Mouse (Mus musculus): ENCODE measurements around the gene Gm13691. TPM values are rescaled to one million over a fixed set of nuclear protein-coding genes. Genes with fewer than 3 reads are reported as not detected.

Gm13691 gene
- polyA plus RNA-seq (2015; fragmentation: Nextera tagmentation; extraction: Ambion mirVana), result not detected in 2 replicates

GRCm38 (mm10) chr2:83990253-83990652 lies at the start of gene Gm13691:
TSS of gene Gm13691 (plus strand) at chr2:83990553.

DNA sequence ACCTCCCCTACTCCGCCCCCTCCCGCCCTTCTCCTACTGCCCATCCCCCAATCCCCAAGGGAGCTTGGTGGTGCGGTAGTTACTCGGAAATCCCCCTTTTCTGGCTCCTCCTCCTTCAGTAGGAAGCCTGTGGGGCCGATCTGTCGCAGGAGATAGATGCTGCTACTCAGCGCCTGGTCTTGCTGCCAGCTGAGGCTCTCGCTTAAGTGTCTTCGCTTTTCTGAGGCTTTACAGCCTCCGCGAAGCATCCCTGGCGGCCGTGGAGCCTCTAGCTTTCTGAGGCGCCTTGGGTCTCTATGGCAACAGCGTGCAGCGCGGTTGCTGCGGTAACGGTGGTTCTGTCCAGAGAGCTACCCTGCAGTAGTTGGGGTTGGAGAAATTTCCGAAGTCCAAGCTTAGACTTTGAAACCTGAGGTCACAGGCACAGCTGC lies 49.4 kb upstream of the Gm13691 start, which contains the start of gene Zswim2:
TSS of gene Zswim2 (minus strand) at position 298 of the 431 bp plus-strand sequence.

DNA sequence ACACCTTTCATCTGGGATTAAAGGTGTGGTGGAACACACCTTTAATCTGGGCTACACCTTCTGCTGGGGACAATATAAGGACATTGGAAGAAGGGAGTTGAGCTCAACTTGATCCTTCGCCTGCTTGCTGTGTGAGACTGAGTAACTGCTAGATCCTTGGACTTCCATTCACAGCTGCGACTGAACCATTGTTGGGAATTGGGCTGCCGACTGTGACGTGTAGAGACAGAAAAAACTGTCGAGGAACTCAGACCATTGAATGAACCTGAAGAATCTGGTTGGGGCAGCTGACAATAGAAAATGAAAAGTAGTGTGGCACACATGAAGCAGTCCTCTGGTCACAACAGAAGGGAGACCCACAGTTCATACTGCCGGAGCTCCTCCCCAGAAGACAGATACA lies 35.0 kb upstream of the Gm13691 start, which contains the start of gene Gm13698:
TSS of gene Gm13698 (plus strand) at position 301 of the 400 bp plus-strand sequence.

GRCm38 (mm10) chr2:83961203-83961602 lies 29.1 kb upstream of the Gm13691 start, which contains the start of gene Gm13693:
TSS of gene Gm13693 (plus strand) at chr2:83961503.

DNA sequence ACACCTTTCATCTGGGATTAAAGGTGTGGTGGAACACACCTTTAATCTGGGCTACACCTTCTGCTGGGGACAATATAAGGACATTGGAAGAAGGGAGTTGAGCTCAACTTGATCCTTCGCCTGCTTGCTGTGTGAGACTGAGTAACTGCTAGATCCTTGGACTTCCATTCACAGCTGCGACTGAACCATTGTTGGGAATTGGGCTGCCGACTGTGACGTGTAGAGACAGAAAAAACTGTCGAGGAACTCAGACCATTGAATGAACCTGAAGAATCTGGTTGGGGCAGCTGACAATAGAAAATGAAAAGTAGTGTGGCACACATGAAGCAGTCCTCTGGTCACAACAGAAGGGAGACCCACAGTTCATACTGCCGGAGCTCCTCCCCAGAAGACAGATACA lies 23.3 kb upstream of the Gm13691 start, which contains the start of gene Gm13695:
TSS of gene Gm13695 (plus strand) at position 301 of the 400 bp plus-strand sequence.

DNA sequence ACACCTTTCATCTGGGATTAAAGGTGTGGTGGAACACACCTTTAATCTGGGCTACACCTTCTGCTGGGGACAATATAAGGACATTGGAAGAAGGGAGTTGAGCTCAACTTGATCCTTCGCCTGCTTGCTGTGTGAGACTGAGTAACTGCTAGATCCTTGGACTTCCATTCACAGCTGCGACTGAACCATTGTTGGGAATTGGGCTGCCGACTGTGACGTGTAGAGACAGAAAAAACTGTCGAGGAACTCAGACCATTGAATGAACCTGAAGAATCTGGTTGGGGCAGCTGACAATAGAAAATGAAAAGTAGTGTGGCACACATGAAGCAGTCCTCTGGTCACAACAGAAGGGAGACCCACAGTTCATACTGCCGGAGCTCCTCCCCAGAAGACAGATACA lies 17.5 kb upstream of the Gm13691 start, which contains the start of gene Gm13696:
TSS of gene Gm13696 (plus strand) at position 301 of the 400 bp plus-strand sequence.

DNA sequence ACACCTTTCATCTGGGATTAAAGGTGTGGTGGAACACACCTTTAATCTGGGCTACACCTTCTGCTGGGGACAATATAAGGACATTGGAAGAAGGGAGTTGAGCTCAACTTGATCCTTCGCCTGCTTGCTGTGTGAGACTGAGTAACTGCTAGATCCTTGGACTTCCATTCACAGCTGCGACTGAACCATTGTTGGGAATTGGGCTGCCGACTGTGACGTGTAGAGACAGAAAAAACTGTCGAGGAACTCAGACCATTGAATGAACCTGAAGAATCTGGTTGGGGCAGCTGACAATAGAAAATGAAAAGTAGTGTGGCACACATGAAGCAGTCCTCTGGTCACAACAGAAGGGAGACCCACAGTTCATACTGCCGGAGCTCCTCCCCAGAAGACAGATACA lies 11.7 kb upstream of the Gm13691 start, which contains the start of gene Gm13694:
TSS of gene Gm13694 (plus strand) at position 301 of the 400 bp plus-strand sequence.

GRCm38 (mm10) chr2:83984443-83984842 lies 5.9 kb upstream of the Gm13691 start, which contains the start of gene Gm13697:
TSS of gene Gm13697 (plus strand) at chr2:83984743.

Other genes with a start within 250 kb of the Gm13691 start
- 0.24 and 0.26 TPM in 2 replicates for gene Fam171b, start 177.9 kb upstream of the Gm13691 start, polyA plus RNA-seq (2015; fragmentation: Nextera tagmentation; extraction: Ambion mirVana)
- not detected in 2 replicates for gene Zswim2, start 49.3 kb upstream of the Gm13691 start, polyA plus RNA-seq (2015; fragmentation: Nextera tagmentation; extraction: Ambion mirVana)
- not detected in 2 replicates for gene Gm13698, start 34.9 kb upstream of the Gm13691 start, polyA plus RNA-seq (2015; fragmentation: Nextera tagmentation; extraction: Ambion mirVana)
- gene Gm13693, start 29.1 kb upstream of the Gm13691 start, polyA plus RNA-seq (2015; fragmentation: Nextera tagmentation; extraction: Ambion mirVana), result not detected in 2 replicates
- not detected in 2 replicates for gene Gm13695, start 23.2 kb upstream of the Gm13691 start, polyA plus RNA-seq (2015; fragmentation: Nextera tagmentation; extraction: Ambion mirVana)
- not detected in 2 replicates for gene Gm13696, start 17.4 kb upstream of the Gm13691 start, polyA plus RNA-seq (2015; fragmentation: Nextera tagmentation; extraction: Ambion mirVana)
- not detected in 2 replicates for gene Gm13694, start 11.6 kb upstream of the Gm13691 start, polyA plus RNA-seq (2015; fragmentation: Nextera tagmentation; extraction: Ambion mirVana)
- not detected in 2 replicates for gene Gm13697, start 5.8 kb upstream of the Gm13691 start, polyA plus RNA-seq (2015; fragmentation: Nextera tagmentation; extraction: Ambion mirVana)

Measured in spleen, postnatal 0 days (tissue).